Comparison of ENCODE assay signal across 8 mouse cellular contexts in the genomic region with DNA sequence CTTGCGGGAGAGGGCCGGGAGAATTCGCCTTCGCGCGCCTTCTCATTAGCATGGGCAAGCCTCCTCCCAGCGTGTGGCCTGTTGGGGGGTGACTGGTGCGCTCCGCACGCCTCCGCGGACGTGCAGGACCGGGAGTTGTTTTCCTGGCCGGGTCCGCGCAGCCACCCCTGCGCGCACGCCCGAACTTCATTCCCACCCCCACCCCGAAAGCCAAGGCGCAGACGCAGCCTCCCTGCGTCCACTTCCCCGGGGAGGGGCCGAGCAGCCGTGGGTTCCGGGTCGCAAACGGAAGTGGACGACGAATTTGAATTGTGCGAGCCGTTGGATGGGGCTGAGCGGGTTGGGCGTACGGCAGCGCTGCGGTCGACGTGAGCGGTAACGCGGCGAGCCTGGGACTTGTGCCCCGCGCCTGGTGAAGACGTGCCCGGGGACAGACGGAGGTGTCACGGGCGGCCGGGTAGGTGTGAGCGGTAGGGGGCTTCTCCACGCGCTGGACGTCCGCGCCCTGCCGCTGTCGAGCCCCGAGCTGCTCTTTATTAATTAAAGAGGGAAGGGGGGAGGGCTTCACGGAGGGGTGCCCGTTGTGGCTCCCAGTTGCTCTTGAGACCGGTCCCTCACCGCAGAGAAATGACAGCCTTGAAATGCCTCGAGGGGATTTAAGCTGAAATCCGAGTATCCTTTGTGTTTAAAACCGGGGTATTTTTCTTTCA. TPM values are rescaled to one million over a fixed set of nuclear protein-coding genes. Genes with fewer than 3 reads are reported as not detected.
DNase-seq lines count a peak whose midpoint lies in the region; ATAC-seq and TF ChIP-seq lines count a peak whose summit lies in the region.

A gene (plus strand): TSS at position 74 of the 710 bp plus-strand sequence.

- peak within 1 kb of the TSS; percentile 81 for H3K9ac ChIP-seq in CH12.LX (ENCODE audit: insufficient read depth, low read depth)
- H3K9ac ChIP-seq in forebrain, embryonic 11.5 days (ENCODE audit: low read length) = peak within 1 kb of the TSS; percentile 95
- peak within 1 kb of the TSS; percentile 89 for H3K9ac ChIP-seq in heart, embryonic 16.5 days (ENCODE audit: low read length)
- peak within 1 kb of the TSS; percentile 93 for H3K9ac ChIP-seq in liver, embryonic 15.5 days
- H3K9ac ChIP-seq in neural tube, embryonic 12.5 days = peak within 1 kb of the TSS; percentile 79

- in situ Hi-C loops in CH12.LX (cut with MboI; ENCODE audit: low pct_ligation_motif_present, low pct_unique_long_range_greater_than_20kb, low sequenced_read_pairs) = no loop called here

- H3K4me3 ChIP-seq in CH12.LX (replicated peaks in 1 of 3; ENCODE audit: low read depth in 2 of 3, low read length in 2 of 3, poor library complexity in 1 of 3) = peak within 1 kb of the TSS; percentile 83 to 92 (median 86)
- H3K4me3 ChIP-seq in forebrain, embryonic 11.5 days (ENCODE audit: low read depth, low read length) = peak within 1 kb of the TSS; percentile 76
- H3K4me3 ChIP-seq in heart, embryonic 16.5 days (ENCODE audit: low read length) = peak within 1 kb of the TSS; percentile 70
- H3K4me3 ChIP-seq in liver, embryonic 15.5 days (replicated peaks) = peak within 1 kb of the TSS; percentile 90
- peak within 1 kb of the TSS; percentile 76 for H3K4me3 ChIP-seq in neural tube, embryonic 12.5 days

- H3K36me3 ChIP-seq in CH12.LX (replicated peaks in 1 of 2; ENCODE audit: control insufficient read depth in 1 of 2, insufficient read depth in 1 of 2, low read length in 1 of 2) = peaks cover 6 to 15% of the 10 kb centered on the region in 2 experiments
- H3K36me3 ChIP-seq in forebrain, embryonic 11.5 days (ENCODE audit: control insufficient read depth, insufficient read depth, low read length) = peaks cover 5% of the 10 kb centered on the region; the same call in 1 of the 2 replicates
- H3K36me3 ChIP-seq in heart, embryonic 16.5 days (ENCODE audit: control insufficient read depth, insufficient read depth) = peaks cover 2% of the 10 kb centered on the region; the same call in 1 of the 2 replicates
- H3K36me3 ChIP-seq in liver, embryonic 15.5 days (replicated peaks) = peaks cover 16% of the 10 kb centered on the region
- H3K36me3 ChIP-seq in neural tube, embryonic 12.5 days = peaks cover 5% of the 10 kb centered on the region

- no peak for TF ChIP-seq RAD21 in CH12.LX (IDR thresholded peaks at IDR 0.05; ENCODE audit: low read depth, low read length)

- no peak for TF ChIP-seq EP300 in CH12.LX (IDR thresholded peaks at IDR 0.05; ENCODE audit: low read length)

- no peaks in the 10 kb centered on the region for H3K27me3 ChIP-seq in CH12.LX (replicated peaks)
- H3K27me3 ChIP-seq in forebrain, embryonic 11.5 days (ENCODE audit: control insufficient read depth, insufficient read depth, low read length) = no peaks in the 10 kb centered on the region
- no peaks in the 10 kb centered on the region for H3K27me3 ChIP-seq in heart, embryonic 16.5 days (ENCODE audit: control insufficient read depth, insufficient read depth, low read length)
- H3K27me3 ChIP-seq in liver, embryonic 15.5 days = no peaks in the 10 kb centered on the region
- no peaks in the 10 kb centered on the region for H3K27me3 ChIP-seq in neural tube, embryonic 12.5 days (replicated peaks)

- peak; percentile 89 for DNase-seq in CH12.LX (ENCODE audit: extremely low read depth)
- DNase-seq in c-Kit-positive CD71-positive TER-119-negative erythroid progenitor cells, embryonic 14.5 days (ENCODE audit: low read depth) = peak; percentile 67
- DNase-seq in forebrain, embryonic 11.5 days (ENCODE audit: low spot score) = peak; percentile 97
- peak; percentile 90 to 92 for DNase-seq in kidney, postnatal 36 days
- DNase-seq in telencephalon, adult 2 months (ENCODE audit: low read depth, low spot score) = peak; percentile 86

- H3K27ac ChIP-seq in CH12.LX (ENCODE audit: insufficient read depth, low read depth) = peak within 1 kb of the TSS; percentile 47
- peak within 1 kb of the TSS; percentile 98 for H3K27ac ChIP-seq in forebrain, embryonic 11.5 days (ENCODE audit: low read depth, low read length)
- peak within 1 kb of the TSS; percentile 96 for H3K27ac ChIP-seq in heart, embryonic 16.5 days (ENCODE audit: low read length)
- H3K27ac ChIP-seq in liver, embryonic 15.5 days (replicated peaks) = peak within 1 kb of the TSS; percentile 89
- H3K27ac ChIP-seq in neural tube, embryonic 12.5 days = peak within 1 kb of the TSS; percentile 80

- TF ChIP-seq POLR2A in CH12.LX (IDR thresholded peaks at IDR 0.05; ENCODE audit: low read depth, low read length) = peak; percentile 90

- H3K4me2 ChIP-seq in CH12.LX (ENCODE audit: insufficient read depth, low read depth, poor library complexity, severe bottlenecking) = peak within 1 kb of the TSS; percentile 44
- peak within 1 kb of the TSS; percentile 63 for H3K4me2 ChIP-seq in forebrain, embryonic 11.5 days (ENCODE audit: low read depth, low read length, severe bottlenecking)
- peak within 1 kb of the TSS; percentile 85 for H3K4me2 ChIP-seq in heart, embryonic 16.5 days (ENCODE audit: low read depth, low read length)
- peak within 1 kb of the TSS; percentile 84 for H3K4me2 ChIP-seq in liver, embryonic 15.5 days
- H3K4me2 ChIP-seq in neural tube, embryonic 12.5 days (replicated peaks) = peak within 1 kb of the TSS; percentile 65

- peaks cover 0 to 16% of the 10 kb centered on the region in 2 experiments; a peak in 2 of 4 replicates for H3K4me1 ChIP-seq in CH12.LX (ENCODE audit: control insufficient read depth in 1 of 2, insufficient read depth in 2 of 2)
- peaks cover 6% of the 10 kb centered on the region; the same call in 1 of the 2 replicates for H3K4me1 ChIP-seq in forebrain, embryonic 11.5 days (replicated peaks; ENCODE audit: control insufficient read depth, insufficient read depth, low read length)
- peaks cover 11% of the 10 kb centered on the region for H3K4me1 ChIP-seq in heart, embryonic 16.5 days (ENCODE audit: control insufficient read depth, insufficient read depth, low read length)
- H3K4me1 ChIP-seq in liver, embryonic 15.5 days (replicated peaks) = peaks cover 21% of the 10 kb centered on the region; the same call in 1 of the 2 replicates
- H3K4me1 ChIP-seq in neural tube, embryonic 12.5 days = peaks cover 12% of the 10 kb centered on the region

- no peaks in the 10 kb centered on the region for H3K9me3 ChIP-seq in CH12.LX (replicated peaks; ENCODE audit: low read length)
- H3K9me3 ChIP-seq in forebrain, embryonic 11.5 days (ENCODE audit: control insufficient read depth, low read length) = no peaks in the 10 kb centered on the region
- no peaks in the 10 kb centered on the region for H3K9me3 ChIP-seq in heart, embryonic 16.5 days (replicated peaks; ENCODE audit: control insufficient read depth, low read length)
- H3K9me3 ChIP-seq in liver, embryonic 15.5 days (replicated peaks) = no peaks in the 10 kb centered on the region
- H3K9me3 ChIP-seq in neural tube, embryonic 12.5 days = no peaks in the 10 kb centered on the region

- ATAC-seq in forebrain, embryonic 11.5 days (replicated peaks; ENCODE audit: low FRiP score) = peak; percentile 97
- peak; percentile 98 for ATAC-seq in heart, embryonic 16.5 days (replicated peaks; ENCODE audit: extremely low read depth, insufficient read depth, low FRiP score)
- ATAC-seq in liver, embryonic 15.5 days (ENCODE audit: insufficient read depth) = peak; percentile 97
- peak; percentile 97 for ATAC-seq in neural tube, embryonic 12.5 days (ENCODE audit: low FRiP score, low read depth)

- no peak for TF ChIP-seq CTCF in CH12.LX (conservative IDR thresholded peaks at IDR 0.05 in 1 of 2, IDR thresholded peaks at IDR 0.05 in 1 of 2; ENCODE audit: low read depth in 2 of 2, low read length in 2 of 2)

- under 1% methylated on average over 70 of the region's 70 CpGs for WGBS in forebrain, embryonic 11.5 days
- under 1% methylated on average over 69 of the region's 70 CpGs for WGBS in heart, embryonic 16.5 days
- WGBS in liver, embryonic 15.5 days (ENCODE audit: insufficient replicate concordance) = under 1% methylated on average over 70 of the region's 70 CpGs
- under 1% methylated on average over 70 of the region's 70 CpGs for WGBS in neural tube, embryonic 12.5 days

- H3K79me2 ChIP-seq in CH12.LX (replicated peaks; ENCODE audit: control insufficient read depth, extremely low read depth, insufficient read depth, poor library complexity, severe bottlenecking) = peaks cover 33% of the 10 kb centered on the region

- dilution Hi-C loops in CH12.LX (cut with MboI; ENCODE audit: extremely low pct_ligation_motif_present, extremely low pct_unique_long_range_greater_than_20kb, low sequenced_read_pairs) = no loop called here

TF ChIP-seq in CH12.LX, 34 proteins besides CTCF, POLR2A, EP300 and RAD21 (continues in another document):
- peak; percentile 92 for TF ChIP-seq NRF1 (IDR thresholded peaks at IDR 0.05; ENCODE audit: low read depth, low read length)
- peak; percentile 10; the same call in 1 of the 2 replicates for TF ChIP-seq ETS1 (conservative IDR thresholded peaks at IDR 0.05; ENCODE audit: low read depth, low read length)
- no peak for TF ChIP-seq MAFK (IDR thresholded peaks at IDR 0.05; ENCODE audit: insufficient replicate concordance, low read length)
- no peak for TF ChIP-seq POLR2AphosphoS2 (IDR thresholded peaks at IDR 0.05; ENCODE audit: low read depth, low read length)
- TF ChIP-seq TCF12 (IDR thresholded peaks at IDR 0.05; ENCODE audit: low read depth, low read length) = peak; percentile 86
- peak; percentile 2; the same call in 1 of the 2 replicates for TF ChIP-seq RCOR1 (conservative IDR thresholded peaks at IDR 0.05; ENCODE audit: low read depth, low read length)
- TF ChIP-seq CHD2 (IDR thresholded peaks at IDR 0.05; ENCODE audit: low read length) = peak; percentile 66
- peak; percentile 80 for TF ChIP-seq NELFE (IDR thresholded peaks at IDR 0.05; ENCODE audit: low read depth, low read length)
- TF ChIP-seq PAX5 (IDR thresholded peaks at IDR 0.05; ENCODE audit: low read length) = no peak
- TF ChIP-seq UBTF (IDR thresholded peaks at IDR 0.05; ENCODE audit: low read depth, low read length) = no peak
- TF ChIP-seq BHLHE40 (IDR thresholded peaks at IDR 0.05; ENCODE audit: low read depth, low read length) = peak; percentile 86
- peak; percentile 96 for TF ChIP-seq ELF1 (IDR thresholded peaks at IDR 0.05; ENCODE audit: low read depth, low read length)
- TF ChIP-seq MAZ (IDR thresholded peaks at IDR 0.05; ENCODE audit: low read depth, low read length) = peak; percentile 81; the same call in 1 of the 2 replicates
- TF ChIP-seq MAX (IDR thresholded peaks at IDR 0.05; ENCODE audit: low read length) = no peak

RNA-seq across cellular contexts. Expression of the gene that starts here (rescaled TPM):
- total RNA-seq in CH12.LX (2012; rRNA removed) (12.6 and 15.2 TPM in 2 replicates), CH12.LX (2014; rRNA removed) (32.5 and 33.3 TPM in 2 replicates)
- polyA plus RNA-seq in CH12.LX (2012; ENCODE audit: insufficient read length, low read depth) = 11.0 and 13.7 TPM in 2 replicates
- 46.2 and 51.7 TPM in 2 replicates for polyA plus RNA-seq in forebrain, embryonic 11.5 days (2014; fragmentation: Nextera tagmentation; extraction: Ambion mirVana)
- 18.1 and 18.7 TPM in 2 replicates for polyA plus RNA-seq in heart, embryonic 16.5 days (2015; fragmentation: Nextera tagmentation; extraction: Ambion mirVana)
- 15.2 and 16.2 TPM in 2 replicates for polyA plus RNA-seq in liver, embryonic 15.5 days (2015; fragmentation: Nextera tagmentation; extraction: Ambion mirVana)
- 35.3 and 35.4 TPM in 2 replicates for polyA plus RNA-seq in neural tube, embryonic 12.5 days (2016; fragmentation: Nextera tagmentation; extraction: Ambion mirVana)

Comparison
In these comparisons a context has a peak if more than half of its experiments do, and no peak if none do; other contexts are left out.
1. Peak in every context shown above with its lines: DNase-seq, ATAC-seq, H3K4me3 ChIP-seq and H3K27ac ChIP-seq.
2. H3K27ac ChIP-seq: peak in every context shown above with its lines; median percentile 98 in forebrain, embryonic 11.5 days; 96 in heart, embryonic 16.5 days; 89 in liver, embryonic 15.5 days; 80 in neural tube, embryonic 12.5 days; 47 in CH12.LX.